Mouse (Mus musculus) limb, embryonic 11.5 days (tissue): Measurements from ENCODE around the gene Dcps. TPM values are rescaled to one million over a fixed set of nuclear protein-coding genes. Genes with fewer than 3 reads are reported as not detected.

Source experiments
- polyA plus RNA-seq: library from polyadenylated mRNA; unstranded; fragments of >200 nt; fragmentation: Nextera tagmentation; extraction: Ambion mirVana; gene quantifications from 2 replicates; pipeline ENCODE4 v1.2.1, GENCODE M21; 2014

Dcps gene
- polyA plus RNA-seq, 1 experiment from 2014 or later, result 90.3 TPM

Other genes with a start within 250 kb of the Dcps start
- gene St3gal4, start 56.8 kb downstream of the Dcps start, polyA plus RNA-seq, result 23.8 and 25.6 TPM in 2 replicates
- 108 and 115 TPM in 2 replicates for gene Srpr, start 24.1 kb upstream of the Dcps start, polyA plus RNA-seq
- 18.1 and 19.1 TPM in 2 replicates for gene Tirap, start 24.2 kb upstream of the Dcps start, polyA plus RNA-seq
- gene Foxred1, start 35.0 kb upstream of the Dcps start, polyA plus RNA-seq, result 35.7 and 39.8 TPM in 2 replicates
- 63.0 and 64.9 TPM in 2 replicates for gene Fam118b, start 91.7 kb upstream of the Dcps start, polyA plus RNA-seq
- gene Rpusd4, start 91.8 kb upstream of the Dcps start, polyA plus RNA-seq, result 37.4 and 38.5 TPM in 2 replicates
- 10.9 and 11.8 TPM in 2 replicates for gene Cdon, start 245.1 kb upstream of the Dcps start, polyA plus RNA-seq